Mouse (Mus musculus): ENCODE results near the gene Gpr1. TPM values are rescaled to one million over a fixed set of nuclear protein-coding genes. Genes with fewer than 3 reads are reported as not detected.
"Not testable (repeated sequence)": the region's sequence is repeated elsewhere in the genome, so short reads cannot be mapped to it uniquely, and the experiment has no call there.

Gene Gpr1
- polyA plus RNA-seq, 1 experiment, result 1.0 TPM

DNA sequence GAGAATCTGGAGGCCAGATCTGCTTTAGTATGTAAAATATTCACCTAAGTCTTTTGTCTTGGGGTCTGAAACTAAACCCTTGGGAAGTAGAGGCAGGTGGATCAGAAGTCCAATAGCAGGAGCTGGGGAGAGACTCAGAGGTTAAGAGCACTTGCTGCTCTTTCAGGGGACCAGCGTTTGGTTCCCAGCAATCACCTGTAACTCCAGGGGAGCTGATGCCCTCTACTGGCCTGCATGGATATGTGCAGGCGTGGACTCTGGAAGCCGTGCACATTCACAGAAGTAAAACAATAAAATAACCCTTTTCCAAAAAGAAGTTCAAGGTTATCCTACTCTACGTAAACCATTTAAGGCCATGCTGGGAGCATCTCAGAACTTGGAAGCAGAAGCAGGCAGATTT is 4.9 kb upstream of the Gpr1 start:
- no peak for DNase-seq (ENCODE audit: low read depth)

DNA sequence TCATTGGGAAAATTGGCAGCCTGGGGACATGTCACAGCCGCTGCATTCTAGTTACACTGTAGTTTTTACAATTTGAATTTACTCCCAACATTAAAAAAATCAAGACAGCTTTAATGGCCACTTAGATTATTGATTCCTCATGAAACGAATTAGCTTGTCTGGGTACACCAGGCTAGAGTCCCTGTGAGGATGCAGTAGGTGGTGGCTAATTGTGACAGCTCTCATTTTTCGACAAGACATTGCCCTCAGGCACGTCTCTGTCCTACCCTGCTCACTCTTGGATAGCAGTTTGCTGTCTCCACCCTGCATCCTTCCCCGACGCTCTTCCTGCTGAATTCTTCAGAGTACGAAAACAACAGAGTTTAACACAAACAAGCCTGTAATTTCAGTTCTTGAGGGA is 288 bp upstream of the Gpr1 start:
- no peak for DNase-seq (ENCODE audit: low read depth)

DNA sequence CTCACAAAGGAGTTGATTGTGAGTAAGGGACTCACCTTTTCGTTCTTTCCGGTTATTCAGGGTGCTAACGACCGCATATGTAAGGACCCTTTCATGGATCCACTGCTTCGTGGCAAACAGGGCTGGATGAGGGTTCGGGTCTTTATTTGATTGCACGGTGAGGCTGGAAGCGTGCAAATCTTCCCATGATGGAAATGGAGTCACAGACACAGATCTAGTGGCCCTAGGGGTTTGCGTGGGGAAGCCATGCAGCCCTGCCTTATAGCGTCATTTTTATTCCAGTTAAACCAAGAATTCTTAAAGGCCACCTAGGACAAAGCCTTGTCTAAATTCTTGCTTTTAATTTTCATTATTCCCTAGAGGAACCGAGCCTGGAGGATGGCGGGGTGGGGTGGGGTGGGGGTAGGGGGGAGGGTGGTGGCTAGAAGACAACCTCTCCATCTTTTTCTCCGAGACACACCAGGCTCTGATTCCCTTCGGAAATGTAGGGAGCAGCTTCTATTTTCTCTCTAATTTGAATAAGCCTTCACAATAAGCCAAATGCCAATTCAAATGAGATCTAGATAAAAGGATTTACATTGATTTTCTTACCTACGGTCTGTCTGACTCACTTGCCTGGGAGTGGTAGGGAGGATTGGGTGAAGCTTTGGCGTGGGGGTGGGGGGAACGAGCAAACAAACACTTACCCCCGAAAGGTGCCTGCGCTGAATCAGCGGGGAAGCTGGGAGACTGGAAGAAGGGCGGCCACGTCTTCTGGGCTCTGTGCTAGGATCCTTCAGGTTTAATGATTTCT is 669 bp downstream of the Gpr1 start:
- DNase-seq (ENCODE audit: low read depth), result no peak

DNA sequence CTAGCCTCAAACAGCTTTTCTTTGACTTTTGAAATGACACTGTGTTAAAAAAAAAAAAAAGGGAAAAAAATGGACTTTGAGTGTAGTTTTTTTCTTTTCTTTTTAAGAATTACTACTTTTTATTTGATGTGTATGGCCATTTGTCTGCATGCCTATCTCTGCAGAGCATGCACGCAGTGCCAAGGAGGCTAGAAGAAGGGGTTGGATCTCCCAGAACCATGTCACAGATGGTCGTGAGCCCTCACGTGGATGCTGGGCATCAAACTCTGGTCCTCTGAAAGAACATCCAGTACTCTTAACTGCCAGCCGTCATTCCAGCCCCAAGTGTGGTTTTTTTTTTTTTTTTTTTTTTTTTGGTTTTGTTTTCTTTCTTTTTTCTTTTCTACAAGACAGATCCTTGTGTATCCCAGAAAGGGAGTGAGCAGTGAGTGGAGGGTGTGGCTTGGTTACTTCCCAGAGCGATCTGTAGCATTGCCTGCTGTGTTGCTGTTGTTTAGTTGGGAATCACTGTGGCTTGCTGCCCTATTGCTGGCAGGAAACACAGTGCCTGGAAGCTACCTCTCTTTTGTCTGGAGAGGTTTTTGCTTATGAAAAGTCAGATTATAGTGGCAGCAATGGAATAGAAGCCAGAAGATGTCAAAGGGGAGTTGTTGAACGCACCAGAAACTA is 4.3 kb downstream of the Gpr1 start:
- no peak for DNase-seq (ENCODE audit: low read depth)

DNA sequence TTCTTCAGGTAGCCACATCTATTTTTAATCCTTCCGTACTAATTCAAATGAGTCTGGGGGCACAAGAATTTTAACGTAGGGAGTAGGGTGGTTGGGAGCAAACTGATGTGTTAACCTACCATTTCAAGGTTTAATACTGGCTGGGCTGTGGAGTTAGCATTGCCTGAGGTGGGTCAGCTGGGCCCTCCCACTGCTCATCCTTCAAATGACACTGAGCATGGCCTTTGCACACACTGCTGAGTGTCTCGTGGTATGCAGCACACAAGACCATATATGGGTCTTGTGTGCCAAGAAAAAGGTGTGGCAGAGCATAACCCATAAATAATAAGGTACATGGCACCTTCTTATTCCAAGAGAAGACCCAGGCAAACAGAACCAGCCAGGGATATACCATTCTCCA is 6.7 kb downstream of the Gpr1 start:
- no peak for DNase-seq (ENCODE audit: low read depth)

DNA sequence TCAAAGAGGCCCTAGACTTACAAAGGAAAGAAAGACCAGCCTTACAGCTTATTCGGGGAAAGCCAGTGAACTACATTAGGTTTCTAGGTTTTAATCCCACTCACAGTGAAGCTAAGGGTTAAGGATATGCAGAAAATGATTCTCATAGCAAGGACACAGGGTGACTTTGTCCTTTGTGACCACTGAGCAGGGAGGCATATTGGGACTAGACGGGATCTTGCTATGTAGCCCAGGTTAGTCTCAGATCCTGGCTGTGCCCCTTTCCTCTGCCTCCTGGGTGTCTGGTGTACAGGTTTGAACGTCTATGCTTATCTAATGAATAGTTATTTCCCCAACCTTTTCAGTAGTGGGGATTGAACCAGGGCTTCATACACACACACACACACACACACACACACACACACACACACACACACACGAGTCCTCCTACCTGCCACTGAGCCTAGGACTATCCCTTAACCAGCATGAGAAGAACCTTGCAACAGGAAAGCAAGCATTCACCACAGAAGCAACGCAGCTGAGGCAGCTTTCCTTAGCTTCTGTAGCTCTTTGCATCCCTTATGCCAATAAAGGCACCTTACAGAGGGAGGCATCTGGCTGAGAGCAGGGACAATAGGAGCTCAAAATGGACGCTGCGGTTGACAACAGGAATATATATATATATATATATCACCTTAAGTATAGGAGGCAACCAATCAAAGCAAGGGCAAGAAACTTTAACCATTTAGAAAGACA is 9.5 kb downstream of the Gpr1 start:
- no peak for DNase-seq (ENCODE audit: low read depth)

DNA sequence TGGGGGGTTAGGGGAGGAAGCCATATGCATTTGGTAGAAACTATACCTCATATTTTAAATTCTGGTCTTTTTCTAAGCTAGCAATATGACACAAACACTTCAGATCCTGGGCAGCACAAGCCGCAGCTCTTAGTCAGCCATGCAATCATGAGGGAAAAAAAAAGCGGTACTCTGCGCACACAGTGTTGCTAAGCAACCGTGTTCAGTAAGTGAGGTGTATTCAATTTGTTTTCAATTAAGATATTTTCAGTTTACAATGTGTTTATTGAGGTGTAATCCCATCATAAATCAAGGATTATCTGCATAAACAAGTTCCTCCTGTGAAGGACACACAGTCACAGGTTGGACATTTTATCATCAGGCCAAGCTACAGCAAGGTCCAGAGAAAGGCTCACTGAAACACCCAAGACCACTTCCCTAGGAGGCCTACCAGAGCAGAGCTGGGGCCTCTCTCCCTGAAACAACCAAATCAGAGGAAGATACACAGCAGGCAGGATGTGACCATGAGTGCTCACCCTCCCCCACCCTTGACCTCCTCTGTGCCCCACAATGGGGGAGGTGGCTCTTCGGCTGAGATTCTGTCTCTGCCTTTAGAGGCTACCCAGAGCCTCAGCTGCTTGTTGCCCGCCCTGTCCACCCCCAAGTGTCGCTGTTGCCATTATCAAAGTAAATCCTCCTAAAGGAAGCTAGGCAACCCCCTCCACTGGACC is 10.2 kb downstream of the Gpr1 start:
- DNase-seq (ENCODE audit: low read depth), result no peak

DNA sequence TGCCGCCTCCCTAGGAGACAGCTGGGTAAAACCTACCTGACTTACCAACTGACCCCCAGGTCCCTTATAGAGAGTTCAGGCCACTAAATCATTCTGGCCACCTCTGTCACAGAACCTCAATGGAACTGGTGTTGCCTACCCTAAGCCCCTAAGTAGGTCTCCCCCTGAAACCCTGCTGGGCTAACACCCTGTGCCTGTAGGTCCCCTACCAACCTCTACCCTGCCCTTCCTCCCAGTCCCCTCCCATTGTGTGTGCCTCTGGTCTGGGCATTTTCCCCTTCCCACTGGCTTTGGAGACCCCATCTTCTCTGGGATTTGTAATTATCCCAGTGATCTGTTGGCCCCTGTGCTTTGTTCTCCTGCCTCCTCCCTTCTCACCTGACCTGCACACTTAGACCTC is 10.9 kb downstream of the Gpr1 start:
- DNase-seq (ENCODE audit: low read depth), result no peak

DNA sequence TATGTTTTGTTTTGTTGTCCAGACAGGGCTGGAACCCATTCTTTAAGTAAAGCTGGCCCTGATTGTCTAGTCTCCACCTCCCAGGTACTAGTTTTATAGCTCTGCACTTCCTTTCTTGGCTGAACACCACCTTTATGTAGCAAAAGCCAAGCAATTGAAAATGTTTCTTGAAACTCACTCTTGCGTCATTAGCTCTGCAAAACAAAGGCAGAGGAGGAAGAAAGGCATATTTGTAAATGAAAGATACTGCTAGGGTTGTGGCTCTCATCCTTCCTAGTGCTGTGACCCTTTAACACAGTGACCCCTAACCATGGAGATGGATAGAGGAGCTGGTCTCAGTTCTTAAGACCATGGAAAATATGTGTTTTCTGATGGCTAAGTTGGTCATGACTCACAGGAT is 12.7 kb downstream of the Gpr1 start:
- DNase-seq (ENCODE audit: low read depth), result no peak

DNA sequence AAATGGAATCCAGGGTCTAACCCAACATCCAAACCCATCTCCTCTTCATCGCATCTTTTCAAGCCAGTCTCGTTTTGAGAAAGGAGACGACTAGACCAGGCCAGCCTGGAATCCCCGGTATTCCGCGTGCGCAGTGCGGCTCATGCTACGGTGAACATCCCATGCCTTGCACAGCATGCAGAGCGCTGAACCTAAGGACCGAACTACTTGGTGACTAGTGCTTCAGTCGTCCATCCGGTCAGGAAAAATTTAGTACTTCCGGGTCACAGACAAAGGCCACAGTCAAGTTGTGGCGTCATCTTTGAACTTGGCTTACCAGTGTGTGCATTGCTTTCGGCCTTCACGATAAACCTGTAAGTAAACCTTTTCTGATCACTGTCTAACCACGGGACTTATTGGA is 14.0 kb downstream of the Gpr1 start:
- DNase-seq (ENCODE audit: low read depth), result no peak

DNA sequence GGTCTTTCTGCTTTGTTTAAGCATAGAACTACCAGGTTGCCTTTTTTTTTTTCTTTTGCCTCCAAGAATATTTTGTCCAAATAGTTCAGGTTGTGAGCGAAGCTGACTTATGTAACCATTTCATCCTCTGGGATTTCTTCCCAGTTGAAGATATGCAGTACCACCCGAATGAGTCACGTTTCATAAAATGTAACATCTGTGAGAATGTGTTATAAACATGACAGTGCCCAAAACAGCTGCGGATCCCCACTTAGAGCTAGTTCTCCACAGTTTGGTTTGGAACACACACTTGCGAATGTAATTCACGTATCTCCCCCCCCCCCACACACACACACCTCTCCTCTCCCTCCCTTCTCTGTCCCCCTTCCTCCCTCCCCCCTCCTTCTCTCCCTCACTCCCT is 15.0 kb downstream of the Gpr1 start:
- DNase-seq (ENCODE audit: low read depth), result no peak

DNA sequence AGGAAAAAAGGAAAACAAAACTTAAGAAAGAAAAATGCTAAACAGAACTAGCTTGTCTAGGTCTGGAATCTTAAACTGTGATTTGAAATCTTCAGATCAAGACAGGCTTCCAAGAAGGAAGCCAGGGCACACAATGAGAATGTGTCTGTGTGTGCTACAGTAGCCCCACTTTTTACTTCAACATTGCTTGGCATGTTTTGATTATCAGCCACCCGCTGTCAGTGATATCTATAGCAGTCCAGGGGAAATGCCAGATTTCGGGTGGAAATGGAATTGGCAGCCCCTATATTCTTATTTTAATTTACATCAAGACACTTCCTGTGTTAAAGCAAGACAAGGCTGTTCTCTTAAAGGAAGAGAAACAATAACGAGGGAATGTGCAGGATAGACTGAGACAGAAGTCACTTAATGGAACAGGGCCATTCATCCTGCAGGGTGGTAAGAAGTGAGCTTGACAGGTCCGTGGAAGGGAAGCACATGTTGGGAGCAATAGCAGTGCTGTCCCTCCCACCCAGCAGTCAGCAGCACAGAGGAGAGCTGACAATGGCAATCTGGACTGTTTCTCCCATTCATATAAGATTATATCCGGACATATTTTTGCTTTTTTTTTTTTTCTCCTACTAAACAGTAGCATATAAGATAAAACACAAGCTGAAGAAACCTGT is 18.4 kb downstream of the Gpr1 start:
- DNase-seq (ENCODE audit: low read depth), result no peak

DNA sequence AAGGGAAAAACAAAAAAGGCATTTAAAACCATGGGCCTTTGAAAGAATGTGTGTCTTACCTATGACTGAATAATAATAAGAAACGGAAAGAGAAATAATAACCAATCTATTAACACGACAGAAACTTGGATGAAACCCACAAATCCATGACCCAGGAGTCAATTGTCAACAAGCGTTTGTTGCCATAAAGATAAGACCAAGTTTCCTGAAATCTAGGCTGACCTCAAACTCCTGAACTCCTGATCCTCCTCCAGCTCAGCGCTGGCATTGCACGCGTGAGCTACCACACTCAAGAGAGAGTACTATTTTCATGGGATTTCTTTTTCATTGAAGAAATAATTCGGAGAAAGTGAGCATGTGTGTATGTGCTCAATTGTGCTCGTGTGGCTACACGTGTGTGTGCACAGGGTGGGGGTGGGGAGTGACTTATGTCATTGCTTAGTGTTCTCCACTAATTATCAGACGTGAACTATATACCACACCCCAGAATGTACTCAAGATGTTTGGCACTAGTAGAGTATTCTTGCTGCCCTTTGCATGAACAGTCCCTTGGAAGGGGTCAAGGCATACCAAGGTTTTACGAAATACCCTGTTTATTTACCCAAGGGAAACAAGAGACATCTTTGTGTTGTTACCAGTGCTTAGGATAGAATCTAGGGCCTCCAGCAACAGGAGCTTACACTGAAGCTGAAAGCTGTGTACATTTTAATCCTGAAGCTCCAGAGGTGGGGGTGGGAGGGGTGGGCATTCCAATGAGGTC is 21.9 kb downstream of the Gpr1 start:
- DNase-seq (ENCODE audit: low read depth), result no peak

DNA sequence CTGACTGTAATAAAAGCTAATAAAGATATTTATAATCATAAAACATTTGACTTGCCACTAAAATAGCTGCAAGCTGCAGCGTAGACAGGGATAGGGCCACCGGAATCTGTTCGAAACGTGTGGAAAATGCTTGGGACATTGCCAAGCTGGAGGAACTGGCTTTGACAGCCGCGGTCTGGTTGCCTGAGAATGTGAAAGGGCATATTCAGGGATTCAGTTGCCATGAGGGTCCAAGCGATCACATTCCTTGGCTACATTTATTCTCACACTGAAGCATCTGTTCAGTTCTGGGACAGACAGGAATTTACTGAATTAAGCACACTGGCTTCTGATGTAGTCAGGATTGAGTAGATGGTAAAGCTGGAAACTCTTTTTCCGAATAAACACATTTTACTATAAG is 23.5 kb downstream of the Gpr1 start:
- no peak for DNase-seq (ENCODE audit: low read depth)

DNA sequence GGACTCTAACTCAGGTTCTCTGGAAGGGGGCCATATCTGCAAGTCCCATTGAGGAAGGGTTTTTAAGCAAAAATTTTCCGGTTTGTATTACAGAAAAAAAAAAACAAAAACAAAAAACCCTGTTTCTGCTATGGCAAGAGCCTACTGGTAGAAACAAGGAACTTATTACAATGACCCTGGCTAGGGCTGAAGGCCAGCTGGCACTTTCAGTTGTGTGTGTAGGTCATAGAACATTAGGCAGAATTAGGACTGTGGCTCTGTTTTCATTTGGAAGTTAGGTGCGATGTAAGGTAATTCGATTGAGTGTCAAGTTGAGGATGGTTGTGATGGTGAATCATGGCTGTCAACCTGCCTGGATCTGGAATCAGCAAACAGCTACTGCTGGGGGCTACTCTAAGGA is 25.8 kb downstream of the Gpr1 start:
- DNase-seq (ENCODE audit: low read depth), result no peak

DNA sequence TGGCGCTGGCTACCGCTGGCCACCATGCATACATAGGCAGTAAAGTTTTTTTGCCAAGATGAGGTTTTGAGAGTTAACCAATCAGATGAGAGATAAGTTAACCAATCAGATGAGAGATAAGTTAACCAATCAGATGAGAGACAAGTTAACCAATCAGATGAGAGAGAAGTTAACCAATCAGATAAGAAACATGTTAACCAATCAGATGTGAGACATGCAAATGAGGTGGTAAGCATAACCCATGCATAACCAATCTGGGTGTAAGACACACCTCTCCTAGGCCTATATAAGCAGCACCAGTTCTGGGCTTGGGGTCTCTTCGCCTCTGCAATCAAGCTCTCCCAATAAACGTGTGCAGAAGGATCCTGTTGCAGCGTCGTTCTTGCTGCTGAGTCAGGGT is 28.9 kb downstream of the Gpr1 start:
- DNase-seq (ENCODE audit: low read depth), result not testable (repeated sequence)

DNA sequence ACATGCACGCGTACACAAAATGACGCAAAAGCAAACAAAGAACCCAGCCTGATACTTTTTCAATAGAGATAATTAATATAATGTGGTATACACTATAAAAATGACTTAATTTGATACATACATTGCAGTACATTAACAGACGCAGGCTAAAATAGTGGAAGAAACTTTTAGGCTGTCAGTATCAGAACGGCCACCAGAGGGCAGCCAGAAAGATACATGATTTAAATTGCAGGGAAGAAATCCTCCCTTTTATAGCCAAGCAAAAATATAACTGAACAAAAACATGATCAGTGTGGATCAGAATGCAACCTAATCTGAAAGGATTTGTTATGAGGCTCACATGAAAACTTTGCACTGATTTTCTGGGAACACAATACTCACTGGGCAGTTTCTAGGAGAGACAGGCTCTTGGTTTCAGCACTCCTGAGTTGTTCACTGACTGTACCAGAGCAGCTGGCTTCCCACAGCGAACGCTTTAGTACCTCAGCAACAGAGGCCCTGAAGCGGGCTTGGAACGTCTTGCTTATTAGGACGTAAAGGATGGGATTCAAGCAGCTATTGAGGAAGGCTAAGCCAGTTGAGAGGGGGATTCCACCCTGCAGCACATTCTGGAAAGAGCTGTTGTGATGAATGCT is 31.6 kb downstream of the Gpr1 start:
- no peak for DNase-seq (ENCODE audit: low read depth)

DNA sequence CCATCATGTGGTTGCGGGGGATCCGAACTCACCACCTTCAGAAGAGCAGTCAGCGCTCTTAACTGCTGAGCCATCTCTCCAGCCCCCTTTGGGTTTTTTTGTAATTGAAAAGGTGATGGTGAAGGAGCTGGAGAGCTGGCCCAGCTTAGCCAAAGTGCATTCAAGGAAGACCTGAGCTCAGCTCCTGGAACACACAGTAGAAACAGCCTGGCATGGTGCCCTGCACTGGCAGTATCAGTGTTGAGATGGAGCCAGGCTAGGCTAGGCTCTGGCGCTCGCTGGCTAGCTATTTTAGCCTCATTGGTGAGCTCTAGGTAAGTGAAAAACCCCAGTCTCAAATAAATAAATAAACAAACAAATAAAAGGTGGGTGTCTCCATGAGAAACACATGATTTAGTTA is 32.1 kb downstream of the Gpr1 start:
- DNase-seq (ENCODE audit: low read depth), result no peak

DNA sequence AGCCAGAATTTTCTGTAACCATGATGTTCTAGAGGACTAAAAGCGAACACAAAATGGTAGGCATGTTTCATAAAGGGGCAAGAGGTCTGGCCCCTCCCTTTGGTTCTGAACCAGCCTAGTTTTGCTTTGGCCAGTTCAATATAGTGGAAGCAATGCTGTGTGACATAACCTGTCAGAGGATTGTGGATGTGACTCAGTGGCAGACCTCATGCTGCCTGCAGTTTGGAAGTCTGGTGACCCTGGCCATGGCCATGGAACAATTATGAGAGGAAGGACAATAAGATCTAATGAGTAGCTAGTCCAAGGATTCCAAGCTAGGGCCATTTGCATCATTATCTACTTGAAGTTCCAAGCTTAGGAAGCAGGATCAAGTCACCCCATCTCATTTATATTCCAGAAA is 32.9 kb downstream of the Gpr1 start:
- DNase-seq (ENCODE audit: low read depth), result no peak

DNA sequence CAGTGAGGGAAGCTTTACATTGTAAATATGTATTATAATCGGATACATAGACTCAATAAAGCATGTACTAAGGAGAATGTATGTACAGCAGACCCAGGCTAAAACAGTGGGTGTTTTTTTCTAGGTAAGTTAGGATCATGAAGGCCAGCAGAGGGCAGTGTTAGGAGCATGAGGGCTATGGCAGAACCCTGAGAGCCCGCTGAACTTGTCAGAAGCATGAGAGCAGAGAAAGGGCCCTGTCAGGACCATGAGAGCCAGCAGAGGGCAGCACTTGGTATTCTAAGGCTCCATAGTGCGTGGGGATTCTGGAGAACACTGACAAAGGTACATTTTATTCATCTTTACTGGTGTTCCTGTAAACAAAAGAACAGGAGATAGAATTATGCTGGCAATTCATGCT is 33.3 kb downstream of the Gpr1 start:
- no peak for DNase-seq (ENCODE audit: low read depth)

DNA sequence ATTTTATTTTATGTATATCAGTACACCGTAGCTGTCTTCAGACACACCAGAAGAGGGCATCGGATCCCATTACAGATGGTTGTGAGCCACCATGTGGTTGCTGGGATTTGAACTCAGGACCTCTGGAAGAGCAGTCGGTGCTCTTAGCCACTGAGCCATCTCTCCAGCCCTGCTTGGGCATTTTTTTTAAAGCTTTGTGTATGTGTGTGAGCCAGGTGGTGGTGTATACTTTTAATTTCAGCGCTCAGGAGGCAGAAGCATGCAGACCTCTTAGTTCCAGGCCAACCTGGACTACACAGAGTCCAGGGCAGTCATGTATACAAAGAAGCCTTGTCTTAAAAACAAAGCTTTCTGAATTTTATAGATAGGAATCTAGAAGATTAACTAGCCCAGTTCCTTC is 33.8 kb downstream of the Gpr1 start:
- not testable (repeated sequence) for DNase-seq (ENCODE audit: low read depth)

All from gonadal fat pad, adult 2 months (tissue).